Mouse (Mus musculus) testis, adult 2 months (tissue): ENCODE measurements at regions not wholly inside any gene's neighbourhood (a gene's known extent, or its start where the extent isn't known, plus 50 kb on each side); places are given as distances from the start of the nearest gene placed in this dataset.

Experiments
- H3K27ac ChIP-seq: fragments of 200-500 bp; 2 replicates; pipeline ENCODE4 v1.5.1; 2012; ENCODE audit warnings: low read depth, low read length; ENCODE audit not compliant: control insufficient read depth, insufficient read depth
- H3K27me3 ChIP-seq: fragments of 200-500 bp; 2 replicates; pipeline ENCODE4 v1.6.1; 2012; ENCODE audit warnings: mild to moderate bottlenecking, low read length, moderate library complexity; ENCODE audit not compliant: control insufficient read depth, insufficient read depth
- H3K36me3 ChIP-seq: fragments of 200-500 bp; 2 replicates; pipeline ENCODE4 v1.6.1; 2012; ENCODE audit warnings: mild to moderate bottlenecking, low read length; ENCODE audit not compliant: control insufficient read depth, insufficient read depth
- H3K4me1 ChIP-seq: fragments of 200-500 bp; 2 replicates; pipeline ENCODE4 v1.6.1; 2012; ENCODE audit warnings: low read length; ENCODE audit not compliant: control insufficient read depth, insufficient read depth
- H3K4me3 ChIP-seq: fragments of 200-500 bp; 2 replicates; pipeline ENCODE4 v1.5.1; 2012; ENCODE audit warnings: low read depth, mild to moderate bottlenecking, low read length, moderate library complexity, mixed read lengths; ENCODE audit not compliant: control insufficient read depth
- CTCF ChIP-seq: fragments of 200-500 bp; IDR thresholded peaks from 2 replicates; pipeline ENCODE4 v1.5.1; 2012; ENCODE audit warnings: low read depth, mild to moderate bottlenecking, inconsistent platforms, low read length, moderate library complexity; ENCODE audit not compliant: control insufficient read depth, insufficient read depth, insufficient replicate concordance
- POLR2A ChIP-seq: fragments of 200-500 bp; IDR thresholded peaks from 2 replicates; pipeline ENCODE4 v1.6.1; 2012; ENCODE audit warnings: low read depth, mild to moderate bottlenecking, inconsistent platforms, low read length, moderate library complexity; ENCODE audit not compliant: control insufficient read depth

DNA sequence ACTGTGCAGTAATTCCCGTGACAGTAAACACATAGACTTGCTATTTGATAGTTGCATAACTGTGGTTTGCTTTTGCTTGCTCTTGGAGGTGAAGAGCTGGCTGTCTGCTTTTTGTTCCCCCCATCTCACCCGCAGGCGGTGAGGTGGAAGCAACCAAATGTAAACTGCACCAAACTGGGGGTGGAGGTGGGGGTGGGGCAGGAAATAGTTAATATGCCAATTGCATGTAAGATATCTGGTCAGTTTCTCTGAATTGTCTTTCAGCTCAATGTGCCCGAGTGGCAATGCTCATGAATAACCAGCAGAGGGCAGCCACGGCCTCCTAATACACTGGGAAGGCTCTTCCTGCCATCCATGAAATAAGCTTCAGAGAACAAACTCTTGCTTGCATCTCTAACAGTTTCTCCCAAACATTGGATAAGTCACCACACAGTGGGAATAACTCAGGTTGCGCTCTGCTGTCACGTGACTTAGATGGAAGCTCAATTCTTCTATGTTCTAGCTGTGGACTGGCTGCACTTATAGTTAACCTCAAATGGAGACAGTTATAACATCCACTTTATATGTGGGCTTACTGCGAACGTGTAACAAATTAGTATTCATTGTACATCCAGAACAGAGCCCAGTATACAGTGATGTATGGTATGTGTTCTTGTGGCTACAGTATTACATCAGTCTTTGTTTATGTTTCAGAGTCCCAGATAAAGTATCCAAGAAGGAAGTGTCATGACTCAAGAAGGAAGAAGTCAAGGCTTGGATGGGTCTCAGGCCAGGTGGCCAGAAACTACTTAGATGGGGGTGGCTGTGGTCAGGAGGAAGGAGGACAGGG is 62.0 kb upstream of the Egflam start:
- no peak overlapping the region for H3K4me3 ChIP-seq
- no peak overlapping the region for H3K27ac ChIP-seq
- no peaks in the 10 kb centered on the region; the same call in 1 of the 2 replicates for H3K4me1 ChIP-seq
- H3K27me3 ChIP-seq: no peaks in the 10 kb centered on the region
- TF ChIP-seq POLR2A (no peak), CTCF (peak; percentile 68; the same call in 1 of the 2 replicates)
- H3K36me3 ChIP-seq: no peaks in the 10 kb centered on the region

DNA sequence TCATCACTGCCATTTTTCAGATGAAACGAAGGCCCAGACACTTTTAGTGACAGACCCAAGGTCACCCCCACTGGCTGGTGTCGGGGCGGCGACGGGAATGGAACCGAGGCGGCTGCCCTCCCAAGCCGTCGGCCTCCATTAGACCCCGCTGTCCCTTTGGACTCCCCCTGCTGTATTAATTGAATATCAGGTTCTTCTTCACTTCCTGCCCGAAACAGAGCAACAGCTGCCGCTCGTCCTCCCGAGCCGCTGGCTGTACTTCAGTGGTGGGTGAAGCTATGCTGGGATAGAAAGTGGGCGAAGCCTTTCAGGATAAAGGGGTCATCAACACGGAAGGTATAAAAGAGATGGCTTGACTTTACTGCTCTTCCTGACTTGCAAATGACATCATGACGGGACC is 64.4 kb upstream of the Egflam start:
- H3K4me3 ChIP-seq: no peak overlapping the region
- no peaks in the 10 kb centered on the region; the same call in 1 of the 2 replicates for H3K4me1 ChIP-seq
- H3K27me3 ChIP-seq: no peaks in the 10 kb centered on the region
- no peaks in the 10 kb centered on the region for H3K36me3 ChIP-seq
- no peak for TF ChIP-seq CTCF
- TF ChIP-seq POLR2A: no peak
- H3K27ac ChIP-seq: no peak overlapping the region

DNA sequence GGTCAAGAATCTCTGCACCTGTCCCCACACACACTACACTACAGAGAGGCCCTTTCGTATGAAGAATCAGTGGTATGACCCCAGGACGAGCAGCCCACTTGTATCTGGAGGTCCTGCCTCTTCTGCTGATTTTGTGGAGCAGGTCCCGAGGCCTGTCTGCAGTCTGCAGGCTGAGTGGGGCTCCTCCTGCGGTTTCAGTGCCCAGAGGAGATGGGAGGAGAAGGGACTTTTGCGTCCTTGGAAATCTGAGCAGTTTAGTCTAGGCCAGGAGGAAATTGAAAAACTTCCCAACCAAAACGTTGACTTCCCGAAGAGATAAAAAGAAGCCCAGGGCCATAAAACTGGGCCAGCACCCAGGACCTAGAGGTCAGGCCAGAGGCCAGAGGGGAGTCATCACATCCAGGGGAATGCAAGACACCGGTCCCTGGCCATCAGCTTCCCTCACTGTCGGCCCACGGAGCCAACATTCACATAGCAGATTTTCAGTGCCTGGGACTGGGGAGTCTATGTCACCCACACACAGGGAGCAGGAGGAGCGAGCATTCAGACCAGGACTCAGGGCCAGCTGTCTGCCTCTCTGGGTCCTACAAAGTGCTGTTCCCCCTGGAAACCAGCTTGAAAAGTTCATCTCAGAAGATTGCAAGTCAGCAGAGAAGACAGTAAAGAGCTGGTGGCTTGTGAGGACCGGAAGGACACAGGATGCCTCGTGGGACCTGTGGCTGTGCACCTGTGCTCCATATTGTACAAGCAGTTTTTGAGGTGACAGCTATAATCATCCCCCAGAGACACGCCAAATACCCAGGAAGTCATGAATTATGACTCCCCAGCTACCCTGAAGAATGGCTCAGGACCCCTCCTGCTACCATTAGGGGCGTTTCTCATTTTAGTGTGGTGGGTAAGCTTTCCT is 65.5 kb upstream of the Egflam start:
- H3K27me3 ChIP-seq: no peaks in the 10 kb centered on the region
- H3K27ac ChIP-seq: no peak overlapping the region
- no peaks in the 10 kb centered on the region for H3K36me3 ChIP-seq
- H3K4me3 ChIP-seq: no peak overlapping the region
- TF ChIP-seq CTCF (no peak), POLR2A (no peak)
- H3K4me1 ChIP-seq: no peaks in the 10 kb centered on the region; the same call in 1 of the 2 replicates

GRCm38 (mm10) chr15:7480211-7480610 is 82.0 kb upstream of the Egflam start:
- no peak overlapping the region for H3K4me3 ChIP-seq

DNA sequence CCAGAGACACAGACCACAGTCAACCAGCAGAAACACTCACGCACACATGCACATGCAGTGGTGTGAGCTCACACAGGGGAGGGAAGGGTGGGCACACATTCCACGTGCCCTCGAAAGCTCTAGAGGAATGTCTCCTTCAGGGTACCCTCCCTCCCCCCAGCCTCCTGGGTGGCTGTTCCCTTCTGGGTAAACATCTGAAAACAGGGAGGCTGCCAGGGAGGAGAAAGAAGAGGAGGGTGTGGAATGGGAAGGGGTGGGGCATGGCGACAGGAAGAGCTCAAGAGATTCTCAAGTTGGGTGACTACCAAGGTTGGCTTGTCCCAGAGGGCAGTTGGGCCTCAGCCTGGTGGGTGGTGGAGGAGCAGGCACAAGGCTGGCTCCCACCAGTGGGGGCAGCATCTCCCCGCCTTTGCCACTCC is 82.6 kb upstream of the Egflam start:
- Histone ChIP-seq H3K36me3 (no peaks in the 10 kb centered on the region), H3K4me3 (no peak overlapping the region), H3K27me3 (no peaks in the 10 kb centered on the region), H3K27ac (no peak overlapping the region), H3K4me1 (no peaks in the 10 kb centered on the region)
- TF ChIP-seq POLR2A (no peak), CTCF (no peak)

More at GRCm38 (mm10) chr15:7480211-7480610, 82.0 kb upstream of the Egflam start:
- no peaks in the 10 kb centered on the region for H3K36me3 ChIP-seq
- TF ChIP-seq POLR2A: no peak
- TF ChIP-seq CTCF: no peak
- no peak overlapping the region for H3K27ac ChIP-seq
- H3K27me3 ChIP-seq: no peaks in the 10 kb centered on the region
- no peaks in the 10 kb centered on the region for H3K4me1 ChIP-seq

GRCm38 (mm10) chr15:7483686-7484085 is 85.5 kb upstream of the Egflam start:
- no peak for TF ChIP-seq CTCF
- TF ChIP-seq POLR2A: no peak
- Histone ChIP-seq H3K36me3 (no peaks in the 10 kb centered on the region), H3K27me3 (no peaks in the 10 kb centered on the region), H3K4me3 (no peak overlapping the region), H3K4me1 (no peaks in the 10 kb centered on the region), H3K27ac (no peak overlapping the region)

GRCm38 (mm10) chr15:7491091-7491490 is 92.9 kb upstream of the Egflam start:
- Histone ChIP-seq H3K27ac (no peak overlapping the region), H3K4me3 (no peak overlapping the region), H3K27me3 (no peaks in the 10 kb centered on the region), H3K36me3 (no peaks in the 10 kb centered on the region), H3K4me1 (no peaks in the 10 kb centered on the region)
- TF ChIP-seq POLR2A (no peak), CTCF (no peak)
